Mouse (Mus musculus) kidney, embryonic 15.5 days (tissue): Measurements from ENCODE around the gene Lamc2. TPM values are rescaled to one million over a fixed set of nuclear protein-coding genes. Genes with fewer than 3 reads are reported as not detected.
A peak's percentile ranks its signal among the peaks of the same experiment; 100 is the strongest.

Source experiments
- ATAC-seq: fragments of 200-750 bp; cut with Nextera tagmentation; replicated peaks from 2 replicates; pipeline ENCODE4 v1.8.0; 2017; ENCODE audit warnings: moderate TSS enrichment; ENCODE audit not compliant: low FRiP score
- H3K27ac ChIP-seq: fragments of 300-500 bp; sonication (generic); 2 replicates; pipeline ENCODE4 v1.5.1; 2015; ENCODE audit warnings: mild to moderate bottlenecking, inconsistent platforms
- H3K27me3 ChIP-seq: fragments of 300-500 bp; sonication (generic); 2 replicates; pipeline ENCODE4 v1.6.1; 2015; ENCODE audit warnings: inconsistent platforms
- H3K36me3 ChIP-seq: fragments of 300-500 bp; sonication (generic); 2 replicates; pipeline ENCODE4 v1.6.1; 2015; ENCODE audit warnings: inconsistent platforms
- H3K4me1 ChIP-seq: fragments of 300-500 bp; sonication (generic); 2 replicates; pipeline ENCODE4 v1.6.1; 2015; ENCODE audit warnings: inconsistent platforms
- H3K4me2 ChIP-seq: fragments of 300-500 bp; sonication (generic); 2 replicates; pipeline ENCODE4 v1.6.1; 2015; ENCODE audit warnings: moderate library complexity, mild to moderate bottlenecking, inconsistent platforms
- H3K4me3 ChIP-seq: fragments of 300-500 bp; sonication (generic); replicated peaks from 2 replicates; pipeline ENCODE4 v1.5.1; 2015; ENCODE audit warnings: mild to moderate bottlenecking, inconsistent platforms
- H3K9ac ChIP-seq: fragments of 300-500 bp; sonication (generic); 2 replicates; pipeline ENCODE4 v1.6.1; 2015; ENCODE audit warnings: mild to moderate bottlenecking, inconsistent platforms
- H3K9me3 ChIP-seq: fragments of 300-500 bp; sonication (generic); replicated peaks from 2 replicates; pipeline ENCODE4 v1.6.1; 2016; ENCODE audit warnings: inconsistent platforms
- WGBS: fragments of 180-500 bp; shearing (Covaris S2); methylation state at CpG from one replicate; pipeline ENCODE4 v1.1.7; 2015; ENCODE audit warnings: mixed read lengths; 5-methylcytosine and 5-hydroxymethylcytosine counted together
- polyA plus RNA-seq: library from polyadenylated mRNA; unstranded; fragments of >200 nt; fragmentation: Nextera tagmentation; extraction: Ambion mirVana; gene quantifications from 2 replicates; pipeline ENCODE4 v1.2.1, GENCODE M21; 2015

The Lamc2 gene
- polyA plus RNA-seq, 1 experiment from 2014 or later, result 42.3 TPM

GRCm38 (mm10) chr1:153172291-153172731 is 13.9 kb downstream of the Lamc2 start:
- Histone ChIP-seq H3K9ac (no peak overlapping the region), H3K36me3 (no peaks in the 10 kb centered on the region), H3K4me2 (0 out of 2 replicates have a peak overlapping the region, but pooled peaks have one; percentile 15), H3K9me3 (no peaks in the 10 kb centered on the region), H3K4me3 (no peak overlapping the region), H3K27me3 (no peaks in the 10 kb centered on the region), H3K27ac (peak overlapping the region; percentile 84), H3K4me1 (peaks cover 40% of the 10 kb centered on the region)
- WGBS, result 4% methylated on average over 9 of the region's 9 CpGs
- peak; percentile 86 for ATAC-seq

- Histone ChIP-seq H3K36me3 (no peaks in the 10 kb centered on the region), H3K27ac (no peak overlapping the region), H3K9me3 (no peaks in the 10 kb centered on the region), H3K4me2 (no peak overlapping the region), H3K4me3 (no peak overlapping the region), H3K9ac (no peak overlapping the region), H3K27me3 (no peaks in the 10 kb centered on the region), H3K4me1 (peaks cover 40% of the 10 kb centered on the region)
- 60% methylated on average over 10 of the region's 10 CpGs for WGBS
- ATAC-seq, result no peak
Observed at GRCm38 (mm10) chr1:153171011-153171410, 15.2 kb downstream of the Lamc2 start.

DNA sequence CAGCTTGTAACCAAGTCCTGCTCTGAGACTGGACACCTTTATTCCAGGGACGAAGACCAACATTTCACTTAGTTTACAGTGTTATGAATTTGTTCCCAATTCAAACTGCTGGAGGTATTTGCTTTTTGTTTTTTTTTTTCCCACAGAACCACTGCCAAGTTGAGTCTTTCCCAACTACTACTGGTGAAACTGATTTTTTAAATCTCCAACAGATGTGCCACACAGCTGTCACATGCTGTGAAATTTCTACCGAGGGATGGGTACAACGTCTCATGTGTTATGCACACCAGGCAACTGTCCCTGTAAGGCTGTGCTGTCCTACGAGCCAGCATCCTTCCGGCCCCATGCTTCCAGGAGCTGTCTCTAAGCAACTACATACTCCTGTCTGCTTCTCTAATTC is 18.0 kb downstream of the Lamc2 start:
- H3K4me2 ChIP-seq, result no peak overlapping the region
- H3K9me3 ChIP-seq, result no peaks in the 10 kb centered on the region
- H3K36me3 ChIP-seq, result no peaks in the 10 kb centered on the region
- 90% methylated on average over 5 of the region's 5 CpGs for WGBS
- ATAC-seq, result no peak
- no peak overlapping the region for H3K27ac ChIP-seq
- no peaks in the 10 kb centered on the region for H3K27me3 ChIP-seq
- no peak overlapping the region for H3K9ac ChIP-seq
- no peak overlapping the region for H3K4me3 ChIP-seq
- peaks cover 24% of the 10 kb centered on the region for H3K4me1 ChIP-seq

DNA sequence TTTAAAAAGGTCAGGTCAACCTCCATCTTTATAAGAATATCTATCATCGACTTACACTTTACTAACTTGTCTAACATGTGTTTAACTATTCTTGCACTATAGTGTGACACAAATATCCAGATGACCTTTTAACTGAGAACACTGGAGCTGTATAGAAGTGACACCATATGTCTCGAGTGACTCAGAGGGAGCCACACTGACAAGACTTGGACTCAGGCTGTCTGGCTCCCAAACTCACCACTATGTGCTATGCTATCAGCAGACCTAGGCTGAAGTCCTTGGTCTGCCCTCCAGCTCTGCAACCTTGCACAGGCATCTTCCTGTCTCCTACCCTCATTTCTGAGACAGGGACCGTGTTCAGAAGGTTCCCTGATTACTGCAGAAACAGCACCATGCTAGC is 22.4 kb downstream of the Lamc2 start:
- H3K4me3 ChIP-seq, result no peak overlapping the region
- H3K9me3 ChIP-seq, result no peaks in the 10 kb centered on the region
- H3K4me2 ChIP-seq, result no peak overlapping the region
- no peaks in the 10 kb centered on the region for H3K4me1 ChIP-seq
- H3K9ac ChIP-seq, result no peak overlapping the region
- no peaks in the 10 kb centered on the region for H3K27me3 ChIP-seq
- WGBS, result 72% methylated on average over 3 of the region's 3 CpGs
- H3K27ac ChIP-seq, result no peak overlapping the region
- H3K36me3 ChIP-seq, result no peaks in the 10 kb centered on the region
- ATAC-seq, result no peak

GRCm38 (mm10) chr1:153159137-153159536 is 27.1 kb downstream of the Lamc2 start:
- no peak overlapping the region for H3K4me3 ChIP-seq
- no peak overlapping the region for H3K27ac ChIP-seq
- 0 out of 2 replicates have a peak, but pooled peaks cover 4% of the 10 kb centered on the region for H3K4me1 ChIP-seq
- no peak overlapping the region for H3K4me2 ChIP-seq
- H3K27me3 ChIP-seq, result no peaks in the 10 kb centered on the region
- H3K9ac ChIP-seq, result no peak overlapping the region
- ATAC-seq, result no peak
- 0 out of 2 replicates have a peak, but pooled peaks cover under 1% of the 10 kb centered on the region for H3K36me3 ChIP-seq
- H3K9me3 ChIP-seq, result no peaks in the 10 kb centered on the region
- WGBS, result 88% methylated on average over 4 of the region's 4 CpGs

GRCm38 (mm10) chr1:153157021-153157623 is 29.1 kb downstream of the Lamc2 start:
- no peaks in the 10 kb centered on the region for H3K27me3 ChIP-seq
- no peak overlapping the region for H3K9ac ChIP-seq
- H3K9me3 ChIP-seq, result no peaks in the 10 kb centered on the region
- H3K27ac ChIP-seq, result peak overlapping the region; percentile 37; the same call in 1 of the 2 replicates
- 62% methylated on average over 5 of the region's 5 CpGs for WGBS
- H3K4me1 ChIP-seq, result peaks cover 12% of the 10 kb centered on the region
- H3K36me3 ChIP-seq, result 0 out of 2 replicates have a peak, but pooled peaks cover 5% of the 10 kb centered on the region
- no peak overlapping the region for H3K4me3 ChIP-seq
- H3K4me2 ChIP-seq, result no peak overlapping the region
- no peak for ATAC-seq

- H3K27ac ChIP-seq, result no peak overlapping the region
- ATAC-seq, result no peak
- H3K4me3 ChIP-seq, result no peak overlapping the region
- no peak overlapping the region for H3K9ac ChIP-seq
- no peaks in the 10 kb centered on the region for H3K9me3 ChIP-seq
- no peak overlapping the region for H3K4me2 ChIP-seq
- H3K36me3 ChIP-seq, result 0 out of 2 replicates have a peak, but pooled peaks cover 5% of the 10 kb centered on the region
- peaks cover 12% of the 10 kb centered on the region for H3K4me1 ChIP-seq
- 56% methylated on average over 8 of the region's 8 CpGs for WGBS
- H3K27me3 ChIP-seq, result no peaks in the 10 kb centered on the region
Observed at GRCm38 (mm10) chr1:153155364-153155763, 30.9 kb downstream of the Lamc2 start.

DNA sequence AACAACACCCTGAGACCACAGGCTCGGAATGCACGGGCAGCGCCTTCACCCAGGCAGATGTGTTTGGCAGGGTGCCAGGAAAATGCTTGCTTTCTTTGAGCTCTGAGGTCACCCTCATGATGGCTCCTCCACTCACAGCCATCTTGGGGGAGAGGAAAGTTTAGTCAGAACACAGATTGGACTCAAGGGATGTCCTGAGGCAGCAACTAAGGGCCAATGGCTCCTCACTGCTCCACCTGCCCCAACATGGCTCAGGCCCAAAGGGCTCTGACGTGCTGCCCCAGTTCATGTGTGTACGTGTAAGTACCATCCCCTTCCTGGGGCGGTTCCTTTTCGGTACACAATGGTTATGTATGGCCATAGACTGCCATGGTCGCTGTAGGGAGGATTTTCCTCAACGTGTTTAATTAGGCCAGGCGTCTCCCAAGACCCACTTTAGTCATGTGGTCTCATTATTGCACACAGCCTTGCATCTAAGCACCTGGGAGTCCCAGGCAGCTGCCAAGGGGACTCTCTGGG is 32.6 kb downstream of the Lamc2 start:
- no peak overlapping the region for H3K9ac ChIP-seq
- H3K4me2 ChIP-seq, result no peak overlapping the region
- H3K27me3 ChIP-seq, result no peaks in the 10 kb centered on the region
- peaks cover 11% of the 10 kb centered on the region for H3K36me3 ChIP-seq
- H3K4me3 ChIP-seq, result no peak overlapping the region
- H3K9me3 ChIP-seq, result no peaks in the 10 kb centered on the region
- no peak overlapping the region for H3K27ac ChIP-seq
- H3K4me1 ChIP-seq, result peaks cover 12% of the 10 kb centered on the region
- peak; percentile 59 for ATAC-seq
- WGBS, result 65% methylated on average over 10 of the region's 10 CpGs

DNA sequence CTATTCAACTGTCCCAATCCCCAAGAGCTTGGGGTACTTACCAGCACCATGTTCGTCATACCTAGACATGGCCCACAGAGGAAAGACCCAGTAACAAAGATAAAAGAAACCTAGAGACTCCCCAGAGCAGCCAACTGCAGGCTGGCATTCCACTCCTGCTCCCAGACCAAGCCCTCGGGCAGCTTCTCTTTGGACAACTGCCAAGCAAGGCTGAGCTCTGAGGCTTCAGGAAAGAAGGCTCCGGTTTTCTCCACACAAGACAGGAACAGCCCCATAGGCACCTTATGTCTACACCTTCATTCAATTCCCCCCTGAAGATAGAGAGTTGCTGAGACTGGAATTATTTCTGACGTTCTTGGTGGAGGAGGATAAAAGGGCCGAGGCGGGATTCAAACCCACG is 33.7 kb downstream of the Lamc2 start:
- Histone ChIP-seq H3K4me2 (no peak overlapping the region), H3K4me1 (peaks cover 12% of the 10 kb centered on the region), H3K9ac (no peak overlapping the region), H3K36me3 (peaks cover 17% of the 10 kb centered on the region), H3K27ac (no peak overlapping the region), H3K4me3 (no peak overlapping the region), H3K27me3 (no peaks in the 10 kb centered on the region), H3K9me3 (no peaks in the 10 kb centered on the region)
- no peak for ATAC-seq
- 78% methylated on average over 7 of the region's 7 CpGs for WGBS

DNA sequence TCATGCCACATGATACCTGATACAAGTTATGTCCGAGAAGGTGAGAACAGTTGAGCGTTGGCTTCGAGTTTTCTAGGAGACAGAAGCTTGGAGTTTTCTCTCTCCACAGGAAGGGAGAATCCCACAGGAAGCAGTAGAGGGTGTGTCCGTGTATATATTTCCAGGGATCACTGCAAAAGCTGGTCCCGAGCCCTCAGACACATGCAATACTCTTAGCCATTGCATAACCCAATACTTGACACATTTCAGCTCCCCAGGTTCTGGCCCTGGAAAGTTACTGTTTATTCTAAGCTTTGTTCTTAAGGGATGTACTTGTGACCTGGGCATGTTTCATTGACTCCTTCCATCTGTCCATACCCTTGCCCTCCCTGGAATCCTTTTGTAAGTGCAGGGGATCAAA is 40.5 kb downstream of the Lamc2 start:
- H3K9me3 ChIP-seq, result no peaks in the 10 kb centered on the region
- WGBS, result 80% methylated on average over 5 of the region's 5 CpGs
- no peak overlapping the region for H3K4me3 ChIP-seq
- H3K4me1 ChIP-seq, result peaks cover 36% of the 10 kb centered on the region
- peak overlapping the region; percentile 51 for H3K27ac ChIP-seq
- no peaks in the 10 kb centered on the region for H3K27me3 ChIP-seq
- H3K9ac ChIP-seq, result no peak overlapping the region
- peaks cover 12% of the 10 kb centered on the region for H3K36me3 ChIP-seq
- no peak for ATAC-seq
- no peak overlapping the region for H3K4me2 ChIP-seq

DNA sequence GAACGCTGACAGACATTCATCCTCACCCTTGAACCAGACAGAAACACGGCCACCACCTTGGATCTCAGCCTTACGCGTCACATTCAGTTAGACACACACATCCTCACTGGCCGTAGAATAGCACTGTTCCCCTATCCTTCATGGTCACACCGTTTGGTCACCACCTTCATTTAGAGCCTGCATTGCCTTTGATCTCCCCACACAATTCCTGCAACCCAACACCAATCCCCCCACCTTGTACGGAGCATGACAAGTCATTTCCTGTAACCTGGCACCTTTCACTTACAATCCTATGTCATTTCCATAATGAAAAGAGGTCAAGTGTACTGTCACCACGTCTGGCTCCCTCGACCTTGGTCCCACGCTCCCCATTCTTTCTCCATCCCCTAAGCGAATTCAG is 42.2 kb downstream of the Lamc2 start:
- peak; percentile 64 for ATAC-seq
- H3K9me3 ChIP-seq, result no peaks in the 10 kb centered on the region
- peaks cover 46% of the 10 kb centered on the region for H3K4me1 ChIP-seq
- no peak overlapping the region for H3K9ac ChIP-seq
- 30% methylated on average over 11 of the region's 11 CpGs for WGBS
- H3K4me3 ChIP-seq, result no peak overlapping the region
- no peak overlapping the region for H3K4me2 ChIP-seq
- H3K27me3 ChIP-seq, result no peaks in the 10 kb centered on the region
- peaks cover 10% of the 10 kb centered on the region for H3K36me3 ChIP-seq
- H3K27ac ChIP-seq, result peak overlapping the region; percentile 62

DNA sequence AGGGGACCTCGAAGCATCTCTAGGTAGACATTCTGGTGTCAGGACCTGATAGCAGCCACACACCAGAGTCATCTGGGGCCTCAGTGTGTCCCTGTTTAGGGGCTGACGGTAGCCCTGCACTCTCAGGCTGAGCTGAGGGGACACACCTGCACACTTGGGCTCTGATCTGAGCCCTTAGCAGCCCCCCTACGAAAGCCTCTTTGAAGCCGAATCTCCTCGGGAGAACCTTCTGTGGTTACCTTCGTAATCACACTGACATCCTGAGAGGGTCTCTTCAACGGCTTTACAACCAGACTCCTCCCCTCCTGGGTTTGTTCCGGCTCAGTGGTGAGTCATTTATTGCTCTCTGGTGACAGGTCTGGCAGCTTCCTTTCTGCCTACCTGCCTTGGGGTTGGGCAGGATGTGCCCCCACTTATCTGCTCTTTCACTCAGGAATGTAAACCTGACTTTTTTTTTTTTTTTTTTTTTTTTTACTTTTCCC is 45.5 kb downstream of the Lamc2 start:
- H3K4me2 ChIP-seq, result peak overlapping the region; percentile 21; the same call in 1 of the 2 replicates
- no peaks in the 10 kb centered on the region for H3K27me3 ChIP-seq
- ATAC-seq, result peak; percentile 75
- 9% methylated on average over 8 of the region's 8 CpGs for WGBS
- H3K9me3 ChIP-seq, result no peaks in the 10 kb centered on the region
- H3K27ac ChIP-seq, result peak overlapping the region; percentile 80
- H3K4me1 ChIP-seq, result peaks cover 42% of the 10 kb centered on the region
- H3K36me3 ChIP-seq, result peaks cover 3% of the 10 kb centered on the region; the same call in 1 of the 2 replicates
- H3K9ac ChIP-seq, result 0 out of 2 replicates have a peak overlapping the region, but pooled peaks have one; percentile 21
- H3K4me3 ChIP-seq, result no peak overlapping the region
